ENCODE assay signal across 31 mouse cellular contexts in the genomic region with DNA sequence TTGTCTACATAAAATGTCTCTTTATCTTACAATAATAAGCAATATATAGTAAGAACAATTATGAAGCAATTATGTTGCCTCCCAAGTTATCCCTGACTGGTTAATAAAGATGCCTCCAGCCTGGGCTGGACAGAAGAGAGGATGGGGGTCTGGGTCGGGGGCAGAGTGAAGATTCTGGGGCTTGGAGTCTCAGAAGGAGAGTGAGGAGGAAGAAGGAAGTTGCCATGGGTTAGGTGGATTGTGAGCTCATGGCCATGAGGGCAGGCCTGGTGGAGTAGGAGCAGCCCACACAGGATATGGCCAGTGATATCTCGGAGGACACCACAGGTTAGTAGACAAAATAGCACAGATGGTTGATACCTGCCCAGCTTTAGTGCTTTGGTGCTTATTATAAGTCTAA. TPM values are rescaled to one million over a fixed set of nuclear protein-coding genes. Genes with fewer than 3 reads are reported as not detected.
"Had no signal": no experiment of that assay in that cellular context is flagged by ENCODE, and none has a peak within 500 bp of the region (broad histone marks: within the 10 kb centered on the region; RNA-seq: fewer than 3 reads in every experiment).

No protein-coding gene starts in this region.

- H3K9ac ChIP-seq: heart, embryonic 12.5 days; heart, embryonic 13.5 days; heart, embryonic 15.5 days; hindbrain, embryonic 12.5 days; hindbrain, embryonic 13.5 days; hindbrain, embryonic 14.5 days; hindbrain, embryonic 15.5 days; intestine, embryonic 15.5 days; kidney, embryonic 15.5 days had no signal

- H3K27ac ChIP-seq: heart, embryonic 13.5 days; heart, embryonic 15.5 days; hindbrain, embryonic 10.5 days; hindbrain, embryonic 12.5 days; hindbrain, embryonic 13.5 days; hindbrain, embryonic 14.5 days; hindbrain, embryonic 15.5 days; hindbrain, postnatal 0 days; intestine, embryonic 15.5 days; kidney, embryonic 15.5 days; kidney, postnatal 0 days; layer of hippocampus, adult 2 months; left cerebral cortex, adult 2 months had no signal

- H3K36me3 ChIP-seq: intestine, embryonic 15.5 days had no signal

- DNase-seq: heart, postnatal 10 days; heart, postnatal 14 days; heart, postnatal 36 days; kidney, adult 11 months; kidney, adult 18-20 months; kidney, adult 2 months; kidney, adult 8-10 months; kidney, adult 9 months; kidney, postnatal 10 days; kidney, postnatal 14 days; kidney, postnatal 25 days; kidney, postnatal 36 days; kidney, postnatal 4 days; layer of hippocampus, adult 9-11 months; layer of hippocampus, postnatal 36 days had no signal

- H3K4me3 ChIP-seq: heart, embryonic 12.5 days; heart, embryonic 13.5 days; heart, embryonic 15.5 days; hindbrain, embryonic 10.5 days; hindbrain, embryonic 12.5 days; hindbrain, embryonic 13.5 days; hindbrain, embryonic 15.5 days; intestine, embryonic 15.5 days; kidney, embryonic 15.5 days; layer of hippocampus, adult 2 months; left cerebral cortex, adult 2 months had no signal

RNA-seq across cellular contexts. Expression of a gene that starts 12.2 kb away (rescaled TPM):
- polyA plus RNA-seq: inflammation-experienced regulatory T-cells, adult 6 months had no signal

RNA-seq across cellular contexts. Expression of a gene that starts 28.8 kb away (rescaled TPM):
- total RNA-seq: hematopoietic stem cell, adult 5-6 weeks had no signal
- polyA plus RNA-seq: heart, embryonic 12.5 days had no signal
